Mouse (Mus musculus) bone marrow macrophage, adult 2 months (primary cell): ENCODE measurements around the gene Tnfrsf23.

Source experiments
- CTCF ChIP-seq: IDR thresholded peaks from 2 replicates; pipeline ENCODE4 v1.5.1; 2012; ENCODE audit warnings: low read depth, mild to moderate bottlenecking, low read length, moderate library complexity
- POLR2A ChIP-seq: IDR thresholded peaks from 2 replicates; pipeline ENCODE4 v1.6.1; 2012; ENCODE audit warnings: mild to moderate bottlenecking, low read depth, low read length, borderline replicate concordance

- no peak for TF ChIP-seq CTCF
- TF ChIP-seq POLR2A, result no peak
These were observed 8.9 kb upstream of the Tnfrsf23 start for GRCm38 (mm10) chr7:143694550-143694949.
